Mouse (Mus musculus) small intestine, adult 2 months (tissue): ENCODE measurements around the gene Flvcr2. TPM values are rescaled to one million over a fixed set of nuclear protein-coding genes. Genes with fewer than 3 reads are reported as not detected.
"Not testable (repeated sequence)": the region's sequence is repeated elsewhere in the genome, so short reads cannot be mapped to it uniquely, and the experiment has no call there.

ENCODE experiments used
- H3K27ac ChIP-seq: fragments of 200-500 bp; 2 replicates; pipeline ENCODE4 v1.5.1; 2012; ENCODE audit warnings: low read depth, low read length, control low read depth, inconsistent platforms; ENCODE audit not compliant: insufficient read depth
- H3K27me3 ChIP-seq: fragments of 200-500 bp; 2 replicates; pipeline ENCODE4 v1.6.1; 2012; ENCODE audit warnings: mild to moderate bottlenecking, moderate library complexity, low read length, inconsistent platforms; ENCODE audit not compliant: control insufficient read depth, insufficient read depth
- H3K36me3 ChIP-seq: fragments of 200-500 bp; 2 replicates; pipeline ENCODE4 v1.6.1; 2012; ENCODE audit warnings: mild to moderate bottlenecking, low read length, control low read depth, inconsistent platforms; ENCODE audit not compliant: control insufficient read depth, insufficient read depth
- H3K4me1 ChIP-seq: fragments of 200-500 bp; 2 replicates; pipeline ENCODE4 v1.6.1; 2012; ENCODE audit warnings: low read length, inconsistent platforms, mixed read lengths; ENCODE audit not compliant: control insufficient read depth, insufficient read depth, insufficient read length
- H3K4me3 ChIP-seq: fragments of 200-500 bp; 2 replicates; pipeline ENCODE4 v1.5.1; 2012; ENCODE audit warnings: low read depth, mild to moderate bottlenecking, control low read depth, inconsistent platforms, low read length, moderate library complexity
- CTCF ChIP-seq: fragments of 200-500 bp; IDR thresholded peaks from 2 replicates; pipeline ENCODE4 v1.5.1; 2012; ENCODE audit warnings: low read depth, mild to moderate bottlenecking, control low read depth, inconsistent platforms, low read length, moderate library complexity, mixed read lengths; ENCODE audit not compliant: insufficient replicate concordance, insufficient read length; ENCODE audit errors: extremely low read depth
- POLR2A ChIP-seq: fragments of 200-500 bp; IDR thresholded peaks from 2 replicates; pipeline ENCODE4 v1.6.1; 2012; ENCODE audit warnings: low read depth, mild to moderate bottlenecking, control low read depth, inconsistent platforms, low read length, moderate library complexity
- WGBS: fragments of 180-500 bp; shearing (Covaris S2); methylation state at CpG from one replicate; pipeline ENCODE4 v1.1.7; 2018; 5-methylcytosine and 5-hydroxymethylcytosine counted together
- polyA plus RNA-seq: library from polyadenylated mRNA; depleted of rRNA; stranded (reverse); fragments of >200 nt; gene quantifications from 2 replicates; pipeline ENCODE4 v1.2.3, GENCODE M21; 2012; rRNA removed

Flvcr2 gene
- 1.8 and 3.4 TPM in 2 replicates for polyA plus RNA-seq

GRCm38 (mm10) chr12:85745827-85746695 is at the start of gene Flvcr2:
Gene Flvcr2 (plus strand): TSS chr12:85746539.
- Histone ChIP-seq H3K27ac (no peak within 1 kb of the TSS), H3K4me1 (peaks cover 3% of the 10 kb centered on the region), H3K27me3 (peaks cover 4% of the 10 kb centered on the region; the same call in 1 of the 2 replicates), H3K36me3 (no peaks in the 10 kb centered on the region), H3K4me3 (peak within 1 kb of the TSS; percentile 63)
- under 1% methylated on average over 51 of the region's 51 CpGs for WGBS
- TF ChIP-seq POLR2A (no peak), CTCF (peak; percentile 81)

GRCm38 (mm10) chr12:85698179-85698578 is 48.2 kb upstream of the Flvcr2 start:
- not testable (repeated sequence) for H3K4me1 ChIP-seq, H3K27ac ChIP-seq, H3K36me3 ChIP-seq, H3K27me3 ChIP-seq
- 26% methylated on average over 15 of the region's 37 CpGs for WGBS
- peak overlapping the region; percentile 30 for H3K4me3 ChIP-seq

- no peaks in the 10 kb centered on the region for H3K27me3 ChIP-seq
- WGBS: 81% methylated on average over 6 of the region's 6 CpGs
- no peak for TF ChIP-seq POLR2A
- no peak for TF ChIP-seq CTCF
These were observed 46.0 kb upstream of the Flvcr2 start for GRCm38 (mm10) chr12:85700191-85700841.

GRCm38 (mm10) chr12:85700842-85701223 is 45.5 kb upstream of the Flvcr2 start:
- TF ChIP-seq POLR2A (no peak), CTCF (no peak)
- WGBS: 83% methylated on average over 7 of the region's 7 CpGs
- no peaks in the 10 kb centered on the region for H3K27me3 ChIP-seq
- peaks cover 18% of the 10 kb centered on the region; the same call in 1 of the 2 replicates for H3K4me1 ChIP-seq
- H3K27ac ChIP-seq: no peak overlapping the region
- no peaks in the 10 kb centered on the region for H3K36me3 ChIP-seq
- no peak overlapping the region for H3K4me3 ChIP-seq

More at GRCm38 (mm10) chr12:85700191-85700841, 46.0 kb upstream of the Flvcr2 start:
- Histone ChIP-seq H3K27ac (no peak overlapping the region), H3K36me3 (no peaks in the 10 kb centered on the region), H3K4me3 (no peak overlapping the region), H3K4me1 (peaks cover 16% of the 10 kb centered on the region; the same call in 1 of the 2 replicates)

GRCm38 (mm10) chr12:85702166-85703055 is 43.9 kb upstream of the Flvcr2 start:
- Histone ChIP-seq H3K27ac (no peak overlapping the region), H3K36me3 (no peaks in the 10 kb centered on the region), H3K4me1 (peaks cover 14% of the 10 kb centered on the region; the same call in 1 of the 2 replicates), H3K4me3 (no peak overlapping the region), H3K27me3 (no peaks in the 10 kb centered on the region)
- TF ChIP-seq CTCF (no peak), POLR2A (no peak)
- 86% methylated on average over 15 of the region's 15 CpGs for WGBS

GRCm38 (mm10) chr12:85703507-85703906 is 42.8 kb upstream of the Flvcr2 start:
- Histone ChIP-seq H3K27ac (no peak overlapping the region), H3K36me3 (no peaks in the 10 kb centered on the region), H3K4me1 (peaks cover 13% of the 10 kb centered on the region; the same call in 1 of the 2 replicates), H3K4me3 (no peak overlapping the region), H3K27me3 (no peaks in the 10 kb centered on the region)
- no peak for TF ChIP-seq CTCF
- TF ChIP-seq POLR2A: no peak
- 37% methylated on average over 3 of the region's 3 CpGs for WGBS

GRCm38 (mm10) chr12:85704566-85704965 is 41.8 kb upstream of the Flvcr2 start:
- WGBS: 73% methylated on average over 7 of the region's 7 CpGs
- Histone ChIP-seq H3K27ac (peak overlapping the region; percentile 80), H3K27me3 (no peaks in the 10 kb centered on the region), H3K4me3 (no peak overlapping the region), H3K4me1 (peaks cover 12% of the 10 kb centered on the region; the same call in 1 of the 2 replicates), H3K36me3 (no peaks in the 10 kb centered on the region)
- no peak for TF ChIP-seq CTCF
- no peak for TF ChIP-seq POLR2A
